Mouse (Mus musculus) ES-E14 (cell line): ENCODE measurements around the gene 4931429L15Rik. TPM values are rescaled to one million over a fixed set of nuclear protein-coding genes. Genes with fewer than 3 reads are reported as not detected.

Experiments
- DNase-seq: peaks from one replicate; pipeline ENCODE4 v3.0.0-alpha.2; 2013; ENCODE audit warnings: low read depth, low spot score
- H3K27ac ChIP-seq: 2 replicates; pipeline ENCODE4 v1.5.1; 2012; ENCODE audit warnings: low read depth, mild to moderate bottlenecking, low read length, moderate library complexity, mixed read lengths; ENCODE audit not compliant: poor library complexity, insufficient read depth, severe bottlenecking
- H3K36me3 ChIP-seq: 2 replicates; pipeline ENCODE4 v1.6.1; 2012; ENCODE audit warnings: mild to moderate bottlenecking, low read length, moderate library complexity, mixed read lengths; ENCODE audit not compliant: control insufficient read depth, poor library complexity, insufficient read depth, severe bottlenecking
- H3K4me1 ChIP-seq, 2 experiments: fragments of 150-350 bp in 1 of 2; sonication (generic) in 1 of 2; 2 replicates each; pipeline ENCODE4 v1.6.1; 2012; ENCODE audit warnings: low read length in 2 of 2, mild to moderate bottlenecking in 1 of 2, mixed read lengths in 1 of 2; ENCODE audit not compliant: control insufficient read depth in 2 of 2, insufficient read depth in 2 of 2, poor library complexity in 1 of 2
- H3K4me3 ChIP-seq, 2 experiments: fragments of 150-350 bp in 1 of 2; sonication (generic) in 1 of 2; 2 replicates each; pipeline ENCODE4 v1.5.1; 2012; ENCODE audit warnings: low read length in 2 of 2, low read depth in 1 of 2, mild to moderate bottlenecking in 1 of 2, mixed read lengths in 1 of 2; ENCODE audit not compliant: insufficient read depth in 1 of 2, poor library complexity in 1 of 2, severe bottlenecking in 1 of 2
- H3K9ac ChIP-seq: 2 replicates; pipeline ENCODE4 v1.6.1; 2012; ENCODE audit warnings: low read depth, mild to moderate bottlenecking, low read length, mixed read lengths; ENCODE audit not compliant: poor library complexity, insufficient read depth, severe bottlenecking
- H3K9me3 ChIP-seq: fragments of 150-350 bp; sonication (generic); 2 replicates; pipeline ENCODE4 v1.6.1; 2012; ENCODE audit warnings: low read depth, mild to moderate bottlenecking, low read length; ENCODE audit not compliant: control insufficient read depth, insufficient read depth
- CHD2 ChIP-seq: IDR thresholded peaks from 2 replicates; pipeline ENCODE4 v1.6.1; 2014; ENCODE audit warnings: mild to moderate bottlenecking, low read depth, low read length, inconsistent platforms
- HCFC1 ChIP-seq: IDR thresholded peaks from 2 replicates; pipeline ENCODE4 v1.6.1; 2012; ENCODE audit warnings: low read length, inconsistent platforms, borderline replicate concordance; ENCODE audit not compliant: insufficient read depth
- MAFK ChIP-seq: IDR thresholded peaks from 2 replicates; pipeline ENCODE4 v1.6.1; 2014; ENCODE audit warnings: mild to moderate bottlenecking, low read depth, low read length, inconsistent platforms; ENCODE audit not compliant: insufficient read depth
- ZC3H11A ChIP-seq: IDR thresholded peaks from 2 replicates; pipeline ENCODE4 v1.6.1; 2012; ENCODE audit warnings: low read depth, mild to moderate bottlenecking, inconsistent platforms, low read length, borderline replicate concordance
- ZNF384 ChIP-seq: IDR thresholded peaks from 2 replicates; pipeline ENCODE4 v1.6.1; 2012; ENCODE audit warnings: low read depth, low read length, inconsistent platforms
- in situ Hi-C, 2 experiments: fragments of 600-800 bp; cut with MboI; formaldehyde crosslinking; loops; one replicate each; pipeline ENCODE4 v1.15.1; 2025; ENCODE audit warnings: low sequenced_read_pairs in 2 of 2, inconsistent platforms in 1 of 2; ENCODE audit not compliant: unreplicated experiment in 2 of 2
- total RNA-seq: library from RNA; depleted of rRNA; stranded (reverse); fragments of 300-350 nt; gene quantifications from 2 replicates; pipeline ENCODE4 v1.2.3, GENCODE M21; 2012

The 4931429L15Rik gene
- total RNA-seq, 1 experiment = not detected

- in situ Hi-C loops = no loop called here
- TF ChIP-seq MAFK = no peak
- no peak for TF ChIP-seq CHD2
- TF ChIP-seq HCFC1 = no peak
- TF ChIP-seq ZNF384 = no peak
- no peak for TF ChIP-seq ZC3H11A
- H3K4me1 ChIP-seq = peaks cover 0 to 12% of the 10 kb centered on the region in 2 experiments; a peak in 2 of 4 replicates
- H3K9me3 ChIP-seq = no peaks in the 10 kb centered on the region
- DNase-seq = no peak
- H3K36me3 ChIP-seq = no peaks in the 10 kb centered on the region
- peak overlapping the region; percentile 24 to 38; a peak in 3 of 4 replicates for H3K4me3 ChIP-seq
- peak overlapping the region; percentile 35 for H3K9ac ChIP-seq
- no peak overlapping the region for H3K27ac ChIP-seq
These were observed 33.0 kb upstream of the 4931429L15Rik start for GRCm38 (mm10) chr9:46352651-46353329.

- in situ Hi-C loops = no loop called here
- DNase-seq = no peak
- Histone ChIP-seq H3K9ac (no peak overlapping the region), H3K9me3 (no peaks in the 10 kb centered on the region), H3K36me3 (no peaks in the 10 kb centered on the region), H3K27ac (no peak overlapping the region), H3K4me3 (no peak overlapping the region), H3K4me1 (peaks cover 0 to 12% of the 10 kb centered on the region in 2 experiments; a peak in 2 of 4 replicates)
- no peak for TF ChIP-seq HCFC1
- TF ChIP-seq ZNF384 = no peak
- TF ChIP-seq MAFK = no peak
- TF ChIP-seq ZC3H11A = no peak
- no peak for TF ChIP-seq CHD2
These were observed 30.7 kb upstream of the 4931429L15Rik start for GRCm38 (mm10) chr9:46350451-46350981.

- TF ChIP-seq HCFC1 (no peak), MAFK (no peak), ZNF384 (no peak), ZC3H11A (no peak), CHD2 (no peak)
- in situ Hi-C loops = no loop called here
- H3K9me3 ChIP-seq = no peaks in the 10 kb centered on the region
These were observed 26.3 kb upstream of the 4931429L15Rik start for GRCm38 (mm10) chr9:46345887-46346665.

GRCm38 (mm10) chr9:46339051-46339652 is 19.4 kb upstream of the 4931429L15Rik start:
- no peaks in the 10 kb centered on the region for H3K36me3 ChIP-seq
- H3K9ac ChIP-seq = no peak overlapping the region
- in situ Hi-C loops = no loop called here
- DNase-seq = no peak
- peaks cover 10 to 30% of the 10 kb centered on the region in 2 experiments; a peak in 3 of 4 replicates for H3K4me1 ChIP-seq
- H3K27ac ChIP-seq = peak overlapping the region; percentile 82
- H3K9me3 ChIP-seq = no peaks in the 10 kb centered on the region
- no peak for TF ChIP-seq HCFC1
- no peak for TF ChIP-seq ZNF384
- H3K4me3 ChIP-seq = no peak overlapping the region

More at GRCm38 (mm10) chr9:46345887-46346665, 26.3 kb upstream of the 4931429L15Rik start:
- Histone ChIP-seq H3K4me1 (peaks cover 0 to 2% of the 10 kb centered on the region in 2 experiments; a peak in 1 of 4 replicates), H3K27ac (no peak overlapping the region), H3K36me3 (no peaks in the 10 kb centered on the region), H3K9ac (no peak overlapping the region), H3K4me3 (no peak overlapping the region)
- DNase-seq = no peak
